Mouse (Mus musculus) C2C12 (cell line): ENCODE data around the gene Senp1. TPM values are rescaled to one million over a fixed set of nuclear protein-coding genes. Genes with fewer than 3 reads are reported as not detected.

Experiments used
- H3K27me3 ChIP-seq: one replicate; pipeline ENCODE4 v1.6.1; 2011; ENCODE audit not compliant: control insufficient read depth, insufficient read depth, insufficient read length
- H3K36me3 ChIP-seq: one replicate; pipeline ENCODE4 v1.6.1; 2011; ENCODE audit not compliant: control insufficient read depth, insufficient read depth
- H3K4me3 ChIP-seq: one replicate; pipeline ENCODE4 v1.5.1; 2011; ENCODE audit warnings: mild to moderate bottlenecking, control low read depth; ENCODE audit not compliant: poor library complexity, insufficient read depth, severe bottlenecking
- H3K79me2 ChIP-seq: one replicate; pipeline ENCODE4 v1.6.1; 2011; ENCODE audit not compliant: control insufficient read depth, insufficient read depth
- H3K79me3 ChIP-seq: one replicate; pipeline ENCODE4 v1.6.1; 2011; ENCODE audit warnings: low read depth, control low read depth
- H3ac ChIP-seq: one replicate; pipeline ENCODE3; 2011; ENCODE audit warnings: low read depth; ENCODE audit not compliant: control insufficient read depth, insufficient read length
- CEBPB ChIP-seq: IDR thresholded peaks from one replicate; pipeline ENCODE4 v1.6.1; 2011; ENCODE audit warnings: low read depth, mild to moderate bottlenecking, control low read depth, moderate library complexity
- CTCF ChIP-seq: IDR thresholded peaks from one replicate; pipeline ENCODE4 v1.5.1; 2011; ENCODE audit not compliant: control insufficient read depth, insufficient read depth, insufficient read length
- FOSL1 ChIP-seq: IDR thresholded peaks from one replicate; pipeline ENCODE4 v1.8.0; 2011; ENCODE audit warnings: mild to moderate bottlenecking, low read length; ENCODE audit not compliant: poor library complexity, insufficient read depth, severe bottlenecking
- MAX ChIP-seq: IDR thresholded peaks from one replicate; pipeline ENCODE4 v1.6.1; 2011; ENCODE audit warnings: mild to moderate bottlenecking, control low read depth
- MYOD1 ChIP-seq: IDR thresholded peaks from one replicate; pipeline ENCODE4 v1.6.1; 2011; ENCODE audit warnings: low read depth; ENCODE audit not compliant: control insufficient read depth, insufficient read length
- MYOG ChIP-seq: IDR thresholded peaks from one replicate; pipeline ENCODE4 v1.6.1; 2011; ENCODE audit not compliant: control insufficient read depth, insufficient read length; ENCODE audit errors: extremely low read depth
- USF1 ChIP-seq: IDR thresholded peaks from one replicate; pipeline ENCODE4 v1.6.1; 2011; ENCODE audit warnings: low read depth, mild to moderate bottlenecking, control low read depth, moderate library complexity
- polyA plus RNA-seq: library from polyadenylated mRNA; unstranded; fragments of >200 nt; fragmentation: generic; extraction: Trizol; gene quantifications from one replicate; pipeline ENCODE4 v1.2.1, GENCODE M21; 2012; ENCODE audit warnings: missing spikeins

Gene Senp1
- polyA plus RNA-seq, 1 experiment = 21.7 TPM

DNA sequence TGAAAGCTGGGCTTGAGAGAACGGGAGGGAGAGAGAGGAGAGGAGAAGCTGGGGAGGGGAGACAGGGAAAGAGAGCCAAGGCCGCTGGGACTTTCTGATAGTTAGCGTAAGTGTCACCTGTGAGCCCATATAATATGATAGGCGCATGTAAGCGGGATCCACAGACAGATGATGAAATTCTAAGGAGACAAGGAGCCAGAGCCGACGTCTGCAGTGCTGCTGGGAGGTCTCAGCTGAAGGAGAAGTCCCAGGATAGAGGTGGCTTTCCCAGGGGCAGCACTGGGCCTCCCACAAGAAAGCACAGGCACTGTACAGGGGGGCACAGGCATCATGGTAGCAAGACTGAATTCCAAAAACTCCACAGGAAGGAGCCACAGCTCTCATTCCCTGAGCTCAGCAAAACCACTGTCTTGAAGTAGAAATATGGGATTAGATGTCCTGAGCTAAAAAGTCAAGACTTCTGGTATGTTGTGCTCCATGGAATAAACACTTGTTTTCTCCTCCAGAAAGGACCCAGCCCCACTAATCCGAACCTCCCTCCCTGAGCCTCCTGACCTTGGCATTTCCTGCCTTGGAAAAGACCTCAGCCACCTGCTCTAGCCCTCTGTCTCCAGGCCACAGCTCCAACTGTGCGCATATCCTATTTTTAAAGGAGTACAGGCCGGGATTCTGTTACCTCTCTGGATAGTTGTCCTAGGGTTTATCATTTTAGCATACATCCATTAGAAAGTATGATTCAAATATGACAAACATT is 20.7 kb upstream of the Senp1 start:
- no peak overlapping the region for H3K4me3 ChIP-seq
- no peak overlapping the region for H3ac ChIP-seq
- no peaks in the 10 kb centered on the region for H3K27me3 ChIP-seq
- H3K79me3 ChIP-seq = no peaks in the 10 kb centered on the region
- H3K79me2 ChIP-seq = peaks cover 6% of the 10 kb centered on the region
- TF ChIP-seq MYOD1 = no peak
- TF ChIP-seq CTCF = no peak
- TF ChIP-seq MYOG = no peak
- no peak for TF ChIP-seq CEBPB
- TF ChIP-seq FOSL1 = no peak
- TF ChIP-seq MAX = no peak
- no peak for TF ChIP-seq USF1
- H3K36me3 ChIP-seq = peaks cover 26% of the 10 kb centered on the region

DNA sequence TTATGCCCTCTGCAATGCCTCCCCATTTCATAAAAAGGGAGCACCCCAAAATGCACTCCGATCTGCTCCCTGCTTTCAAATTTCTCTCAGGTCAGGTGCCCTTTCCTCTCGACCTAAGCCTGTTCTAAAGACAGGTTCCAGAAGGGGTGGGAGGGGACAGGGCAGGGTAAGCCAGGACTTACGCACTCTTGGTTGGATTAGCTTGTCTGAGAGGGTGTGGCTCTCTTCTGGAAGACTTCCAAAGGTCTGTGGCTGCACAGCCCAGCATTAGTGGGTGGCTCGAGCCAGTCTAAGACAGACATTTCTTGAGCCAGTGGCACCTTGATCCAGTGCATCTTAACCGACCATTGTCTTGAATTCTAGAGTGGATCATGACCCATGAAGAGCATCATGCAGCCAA is 18.2 kb upstream of the Senp1 start:
- H3ac ChIP-seq = no peak overlapping the region
- TF ChIP-seq MAX = no peak
- TF ChIP-seq FOSL1 = no peak
- no peak for TF ChIP-seq CTCF
- TF ChIP-seq USF1 = no peak
- no peak for TF ChIP-seq MYOD1
- no peak for TF ChIP-seq CEBPB
- no peak for TF ChIP-seq MYOG
- no peaks in the 10 kb centered on the region for H3K79me3 ChIP-seq
- H3K79me2 ChIP-seq = peaks cover 13% of the 10 kb centered on the region
- H3K36me3 ChIP-seq = peaks cover 13% of the 10 kb centered on the region
- H3K27me3 ChIP-seq = no peaks in the 10 kb centered on the region
- no peak overlapping the region for H3K4me3 ChIP-seq

DNA sequence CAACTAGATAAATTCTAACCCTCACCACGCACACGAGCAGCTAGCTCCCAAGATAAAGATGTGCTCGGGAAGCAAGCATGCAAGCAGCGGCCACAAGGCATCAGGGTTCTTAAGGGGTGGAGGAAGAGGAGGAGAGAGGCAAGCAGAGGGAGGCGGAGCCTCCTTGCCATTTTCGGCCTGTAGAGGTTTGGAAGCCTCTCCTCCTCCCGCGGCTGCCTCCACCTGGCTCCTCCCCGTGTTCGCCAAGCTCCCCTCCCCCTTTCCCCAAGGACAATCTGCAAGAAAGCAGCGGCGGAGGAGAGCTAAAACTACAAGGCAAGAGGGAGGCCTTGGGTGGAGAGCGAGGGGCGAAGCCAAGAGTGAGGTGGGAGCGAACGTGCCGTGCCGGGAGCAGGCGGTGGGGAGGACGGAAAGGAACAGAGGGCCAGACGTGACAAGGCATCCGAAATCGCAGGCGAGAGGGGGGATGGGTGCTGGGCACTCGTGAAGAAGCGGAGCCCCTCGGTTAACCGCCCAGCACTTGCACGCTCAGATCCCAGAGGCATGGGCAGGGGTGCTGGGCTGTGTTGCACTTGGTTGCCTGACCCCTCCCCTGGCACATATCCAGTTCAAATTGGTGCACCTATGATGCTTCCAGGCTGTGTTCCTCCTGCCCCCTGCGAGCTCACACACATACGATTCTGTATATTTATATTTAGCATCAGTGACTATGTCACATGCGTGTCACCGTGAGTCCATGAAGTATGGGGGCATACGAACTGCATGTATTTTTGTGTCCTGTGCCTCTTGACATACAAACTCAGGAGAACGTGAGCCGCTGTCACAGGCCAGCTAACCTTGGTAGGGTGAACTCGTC is 15.0 kb upstream of the Senp1 start:
- Histone ChIP-seq H3K4me3 (peak overlapping the region; percentile 71), H3ac (peak overlapping the region; percentile 86), H3K79me2 (peaks cover 13% of the 10 kb centered on the region), H3K27me3 (peaks cover 20% of the 10 kb centered on the region), H3K79me3 (no peaks in the 10 kb centered on the region), H3K36me3 (peaks cover 8% of the 10 kb centered on the region)
- no peak for TF ChIP-seq MYOG
- peak; percentile 11 for TF ChIP-seq MYOD1

DNA sequence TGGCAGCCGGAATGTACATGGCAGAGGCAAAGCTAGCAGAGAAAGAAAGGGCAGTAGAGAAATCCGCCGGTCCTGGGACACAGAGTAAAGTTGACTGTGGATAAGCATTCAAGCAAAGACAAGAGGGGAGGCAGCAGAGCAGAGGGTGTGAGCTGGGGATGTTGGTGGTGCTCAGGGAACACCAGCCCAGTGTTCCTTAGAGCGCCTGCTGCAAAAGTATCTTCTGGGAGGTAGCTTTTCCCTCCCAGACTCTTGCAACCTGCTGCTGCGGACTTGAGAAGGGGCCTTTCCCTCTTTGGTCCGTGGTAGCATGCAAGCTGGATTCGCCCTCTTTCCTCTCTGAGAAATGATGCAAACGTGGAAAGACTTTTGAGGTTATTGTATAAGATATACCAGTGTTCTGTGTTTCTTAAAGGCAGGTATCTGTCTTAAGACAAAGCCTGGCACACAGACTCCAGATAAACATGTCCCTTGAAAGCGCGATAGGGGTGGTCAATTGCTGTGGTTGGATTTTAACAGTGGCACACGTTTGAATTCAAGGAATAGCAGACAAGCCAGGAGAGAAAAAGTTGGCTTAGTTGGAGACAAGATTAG is 14.3 kb upstream of the Senp1 start:
- Histone ChIP-seq H3ac (no peak overlapping the region), H3K79me2 (peaks cover 13% of the 10 kb centered on the region), H3K27me3 (peaks cover 24% of the 10 kb centered on the region), H3K79me3 (no peaks in the 10 kb centered on the region), H3K4me3 (peak overlapping the region; percentile 71), H3K36me3 (peaks cover 7% of the 10 kb centered on the region)
- TF ChIP-seq USF1 = no peak
- no peak for TF ChIP-seq MAX
- TF ChIP-seq CTCF = no peak
- TF ChIP-seq CEBPB = no peak
- TF ChIP-seq MYOG = no peak
- no peak for TF ChIP-seq MYOD1
- TF ChIP-seq FOSL1 = no peak

DNA sequence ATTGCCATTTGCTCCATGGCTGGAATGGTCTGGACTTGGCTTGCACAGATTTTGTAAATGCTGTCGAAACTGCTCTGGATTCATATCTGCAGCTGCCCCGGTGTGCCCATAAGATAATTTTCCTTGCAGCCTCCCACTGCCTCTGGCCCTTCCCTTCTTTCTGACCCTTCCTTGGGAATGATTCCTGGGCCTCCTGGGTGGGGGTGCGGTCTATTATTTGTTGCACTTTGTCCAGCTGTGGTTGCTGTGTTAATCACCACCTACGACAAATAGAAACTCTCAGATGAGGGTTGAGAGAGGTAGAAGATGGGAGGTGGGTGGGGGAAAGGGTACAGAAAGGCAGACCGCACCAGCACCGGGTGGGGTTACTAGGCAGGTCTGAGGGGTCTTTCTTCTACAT is 13.7 kb upstream of the Senp1 start:
- peaks cover 2% of the 10 kb centered on the region for H3K36me3 ChIP-seq
- H3K4me3 ChIP-seq = no peak overlapping the region
- peaks cover 24% of the 10 kb centered on the region for H3K27me3 ChIP-seq
- no peak for TF ChIP-seq CEBPB
- no peak for TF ChIP-seq MYOD1
- no peak for TF ChIP-seq MAX
- TF ChIP-seq CTCF = no peak
- H3ac ChIP-seq = no peak overlapping the region
- H3K79me2 ChIP-seq = peaks cover 13% of the 10 kb centered on the region
- H3K79me3 ChIP-seq = no peaks in the 10 kb centered on the region
